Mouse (Mus musculus) liver, embryonic 15.5 days (tissue): ENCODE data around the gene Abcd3. TPM values are rescaled to one million over a fixed set of nuclear protein-coding genes. Genes with fewer than 3 reads are reported as not detected.

Experiments
- ATAC-seq: fragments of 200-750 bp; cut with Nextera tagmentation; 2 replicates; pipeline ENCODE4 v1.8.0; 2017; ENCODE audit warnings: moderate number of reproducible peaks, mild to moderate bottlenecking, moderate library complexity; ENCODE audit not compliant: insufficient read depth
- H3K27ac ChIP-seq: fragments of 300-500 bp; sonication (generic); replicated peaks from 2 replicates; pipeline ENCODE4 v1.5.1; 2015; ENCODE audit warnings: mild to moderate bottlenecking, inconsistent platforms
- H3K27me3 ChIP-seq: fragments of 300-500 bp; sonication (generic); 2 replicates; pipeline ENCODE4 v1.6.1; 2015; ENCODE audit warnings: mild to moderate bottlenecking, inconsistent platforms
- H3K36me3 ChIP-seq: fragments of 300-500 bp; sonication (generic); replicated peaks from 2 replicates; pipeline ENCODE4 v1.6.1; 2015; ENCODE audit warnings: moderate library complexity, mild to moderate bottlenecking, inconsistent platforms
- H3K4me1 ChIP-seq: fragments of 300-500 bp; sonication (generic); replicated peaks from 2 replicates; pipeline ENCODE4 v1.6.1; 2015; ENCODE audit warnings: inconsistent platforms
- H3K4me2 ChIP-seq: fragments of 300-500 bp; sonication (generic); 2 replicates; pipeline ENCODE4 v1.6.1; 2015; ENCODE audit warnings: moderate library complexity, mild to moderate bottlenecking, inconsistent platforms
- H3K4me3 ChIP-seq: fragments of 300-500 bp; sonication (generic); replicated peaks from 2 replicates; pipeline ENCODE4 v1.5.1; 2015; ENCODE audit warnings: mild to moderate bottlenecking, inconsistent platforms
- H3K9ac ChIP-seq: fragments of 300-500 bp; sonication (generic); 2 replicates; pipeline ENCODE4 v1.6.1; 2015; ENCODE audit warnings: moderate library complexity, mild to moderate bottlenecking, inconsistent platforms
- H3K9me3 ChIP-seq: fragments of 300-500 bp; sonication (generic); replicated peaks from 2 replicates; pipeline ENCODE4 v1.6.1; 2016; ENCODE audit warnings: inconsistent platforms
- WGBS: fragments of 180-500 bp; shearing (Covaris S2); methylation state at CpG from one replicate; pipeline ENCODE4 v1.1.7; 2015; ENCODE audit warnings: mixed read lengths; ENCODE audit not compliant: insufficient replicate concordance; 5-methylcytosine and 5-hydroxymethylcytosine counted together
- polyA plus RNA-seq: library from polyadenylated mRNA; unstranded; fragments of >200 nt; fragmentation: Nextera tagmentation; extraction: Ambion mirVana; gene quantifications from 2 replicates; pipeline ENCODE4 v1.2.1, GENCODE M21; 2015

Abcd3 gene
- polyA plus RNA-seq, 1 experiment from 2014 or later, result 24.9 TPM

GRCm38 (mm10) chr3:121737901-121738300 is 77.2 kb downstream of the Abcd3 start:
- Histone ChIP-seq H3K4me2 (no peak overlapping the region), H3K9ac (no peak overlapping the region), H3K36me3 (no peaks in the 10 kb centered on the region), H3K4me3 (no peak overlapping the region), H3K27me3 (no peaks in the 10 kb centered on the region), H3K9me3 (no peaks in the 10 kb centered on the region), H3K27ac (no peak overlapping the region), H3K4me1 (0 out of 2 replicates have a peak, but pooled peaks cover 14% of the 10 kb centered on the region)
- 22% methylated on average over 2 of the region's 2 CpGs for WGBS
- no peak for ATAC-seq

GRCm38 (mm10) chr3:121737453-121737852 is 77.6 kb downstream of the Abcd3 start:
- Histone ChIP-seq H3K27ac (no peak overlapping the region), H3K9ac (no peak overlapping the region), H3K9me3 (no peaks in the 10 kb centered on the region), H3K27me3 (no peaks in the 10 kb centered on the region), H3K4me3 (no peak overlapping the region), H3K4me2 (no peak overlapping the region), H3K36me3 (no peaks in the 10 kb centered on the region), H3K4me1 (0 out of 2 replicates have a peak, but pooled peaks cover 14% of the 10 kb centered on the region)
- no peak for ATAC-seq
- 20% methylated on average over 1 of the region's 1 CpGs for WGBS

- no peak overlapping the region for H3K4me3 ChIP-seq
- no peaks in the 10 kb centered on the region for H3K36me3 ChIP-seq
- no peak overlapping the region for H3K27ac ChIP-seq
- 35% methylated on average over 18 of the region's 18 CpGs for WGBS
- no peaks in the 10 kb centered on the region for H3K27me3 ChIP-seq
- 0 out of 2 replicates have a peak, but pooled peaks cover 14% of the 10 kb centered on the region for H3K4me1 ChIP-seq
- H3K9ac ChIP-seq, result no peak overlapping the region
- no peak for ATAC-seq
- no peaks in the 10 kb centered on the region for H3K9me3 ChIP-seq
- H3K4me2 ChIP-seq, result no peak overlapping the region
These were observed 78.9 kb downstream of the Abcd3 start for GRCm38 (mm10) chr3:121736025-121736744.

GRCm38 (mm10) chr3:121735542-121735941 is 79.6 kb downstream of the Abcd3 start:
- H3K4me2 ChIP-seq, result no peak overlapping the region
- no peaks in the 10 kb centered on the region for H3K36me3 ChIP-seq
- H3K9ac ChIP-seq, result no peak overlapping the region
- no peaks in the 10 kb centered on the region for H3K9me3 ChIP-seq
- ATAC-seq, result no peak
- 66% methylated on average over 7 of the region's 7 CpGs for WGBS
- H3K27ac ChIP-seq, result no peak overlapping the region
- H3K4me1 ChIP-seq, result 0 out of 2 replicates have a peak, but pooled peaks cover 14% of the 10 kb centered on the region
- H3K4me3 ChIP-seq, result no peak overlapping the region
- no peaks in the 10 kb centered on the region for H3K27me3 ChIP-seq

GRCm38 (mm10) chr3:121729678-121730077 is 85.4 kb downstream of the Abcd3 start:
- Histone ChIP-seq H3K9me3 (no peaks in the 10 kb centered on the region), H3K4me2 (no peak overlapping the region), H3K36me3 (no peaks in the 10 kb centered on the region), H3K9ac (no peak overlapping the region), H3K4me3 (no peak overlapping the region), H3K27me3 (peaks cover 9% of the 10 kb centered on the region), H3K27ac (no peak overlapping the region), H3K4me1 (no peaks in the 10 kb centered on the region)
- WGBS, result 39% methylated on average over 4 of the region's 4 CpGs
- no peak for ATAC-seq

- H3K4me2 ChIP-seq, result no peak overlapping the region
- 78% methylated on average over 10 of the region's 10 CpGs for WGBS
- no peaks in the 10 kb centered on the region for H3K9me3 ChIP-seq
- H3K27ac ChIP-seq, result no peak overlapping the region
- no peak overlapping the region for H3K4me3 ChIP-seq
- ATAC-seq, result no peak
- peaks cover 18% of the 10 kb centered on the region; the same call in 1 of the 2 replicates for H3K4me1 ChIP-seq
- peaks cover 48% of the 10 kb centered on the region for H3K27me3 ChIP-seq
- H3K9ac ChIP-seq, result no peak overlapping the region
- no peaks in the 10 kb centered on the region for H3K36me3 ChIP-seq
These were observed 89.5 kb downstream of the Abcd3 start for GRCm38 (mm10) chr3:121725651-121726050.

- no peak overlapping the region for H3K4me2 ChIP-seq
- no peaks in the 10 kb centered on the region for H3K36me3 ChIP-seq
- H3K4me3 ChIP-seq, result no peak overlapping the region
- no peak for ATAC-seq
- WGBS, result 48% methylated on average over 12 of the region's 12 CpGs
- no peak overlapping the region for H3K9ac ChIP-seq
- H3K27me3 ChIP-seq, result peaks cover 48% of the 10 kb centered on the region
- peaks cover 18% of the 10 kb centered on the region; the same call in 1 of the 2 replicates for H3K4me1 ChIP-seq
- no peaks in the 10 kb centered on the region for H3K9me3 ChIP-seq
- H3K27ac ChIP-seq, result no peak overlapping the region
These were observed 90.5 kb downstream of the Abcd3 start for GRCm38 (mm10) chr3:121724553-121724952.

- H3K9ac ChIP-seq, result no peak overlapping the region
- peaks cover 48% of the 10 kb centered on the region for H3K27me3 ChIP-seq
- H3K4me2 ChIP-seq, result peak overlapping the region; percentile 72
- 11% methylated on average over 20 of the region's 20 CpGs for WGBS
- H3K27ac ChIP-seq, result no peak overlapping the region
- ATAC-seq, result no peak
- H3K9me3 ChIP-seq, result no peaks in the 10 kb centered on the region
- H3K36me3 ChIP-seq, result no peaks in the 10 kb centered on the region
- H3K4me1 ChIP-seq, result peaks cover 18% of the 10 kb centered on the region; the same call in 1 of the 2 replicates
- peak overlapping the region; percentile 59 for H3K4me3 ChIP-seq
These were observed 91.1 kb downstream of the Abcd3 start for GRCm38 (mm10) chr3:121723968-121724524.

- Histone ChIP-seq H3K4me1 (peaks cover 18% of the 10 kb centered on the region; the same call in 1 of the 2 replicates), H3K4me3 (peak within 1 kb of the TSS; percentile 59), H3K36me3 (no peaks in the 10 kb centered on the region), H3K4me2 (peak within 1 kb of the TSS; percentile 72), H3K27me3 (peaks cover 48% of the 10 kb centered on the region), H3K9ac (no peak within 1 kb of the TSS), H3K27ac (no peak within 1 kb of the TSS), H3K9me3 (no peaks in the 10 kb centered on the region)
- peak; percentile 54 for ATAC-seq
- WGBS, result 1% methylated on average over 73 of the region's 73 CpGs
These were observed 91.9 kb downstream of the Abcd3 start, which contains the start of gene F3 for GRCm38 (mm10) chr3:121722971-121723844. Gene F3 (plus strand): TSS chr3:121723537.

- ATAC-seq, result no peak
- Histone ChIP-seq H3K27me3 (peaks cover 48% of the 10 kb centered on the region), H3K36me3 (no peaks in the 10 kb centered on the region), H3K27ac (no peak overlapping the region), H3K9me3 (no peaks in the 10 kb centered on the region), H3K4me3 (no peak overlapping the region), H3K4me2 (peak overlapping the region; percentile 26; the same call in 1 of the 2 replicates), H3K9ac (no peak overlapping the region), H3K4me1 (peaks cover 18% of the 10 kb centered on the region; the same call in 1 of the 2 replicates)
- WGBS, result 22% methylated on average over 7 of the region's 7 CpGs
These were observed 93.4 kb downstream of the Abcd3 start for GRCm38 (mm10) chr3:121721691-121722070.
